Mouse (Mus musculus): ENCODE results near the gene Spaca6.

Spaca6 gene

GRCm38 (mm10) chr17:17889732-17890425 is 62.9 kb downstream of the Spaca6 start:
- DNase-seq (ENCODE audit: extremely low read depth, low read depth, low spot score) = no peak
